8 mouse cellular contexts compared by ENCODE assay signal in genomic region chr16:97610939-97611338, GRCm38 (mm10). TPM values are rescaled to one million over a fixed set of nuclear protein-coding genes. Genes with fewer than 3 reads are reported as not detected.
DNase-seq lines count a peak whose midpoint lies in the region; ATAC-seq and TF ChIP-seq lines count a peak whose summit lies in the region.

Gene Tmprss2, minus strand, starts transcription at chr16:97611195.

- intact Hi-C loops in gastrocnemius, adult 2 months (cut with DNase I), result no loop called here
- intact Hi-C loops in gastrocnemius, postnatal 14 days (cut with DNase I; ENCODE audit: low total_unique reads), result no loop called here

- H3K9me3 ChIP-seq in forebrain, embryonic 16.5 days (ENCODE audit: control insufficient read depth, low read length), result no peaks in the 10 kb centered on the region
- H3K9me3 ChIP-seq in kidney, embryonic 15.5 days (replicated peaks), result no peaks in the 10 kb centered on the region
- H3K9me3 ChIP-seq in lung, embryonic 16.5 days (ENCODE audit: control insufficient read depth, low read length), result no peaks in the 10 kb centered on the region
- no peaks in the 10 kb centered on the region for H3K9me3 ChIP-seq in stomach, embryonic 15.5 days

- DNase-seq in gastrocnemius, adult 2 months, result peak; percentile 25
- DNase-seq in gastrocnemius, postnatal 14 days, result no peak
- DNase-seq in B cell, adult 2 months, result no peak

- H3K4me2 ChIP-seq in forebrain, embryonic 16.5 days (ENCODE audit: low read length), result peak within 1 kb of the TSS; percentile 59
- peak within 1 kb of the TSS; percentile 79 for H3K4me2 ChIP-seq in kidney, embryonic 15.5 days
- peak within 1 kb of the TSS; percentile 58 for H3K4me2 ChIP-seq in lung, embryonic 16.5 days (ENCODE audit: low read depth, low read length)
- peak within 1 kb of the TSS; percentile 70 for H3K4me2 ChIP-seq in stomach, embryonic 15.5 days

- under 1% methylated on average over 30 of the region's 30 CpGs for WGBS in forebrain, embryonic 16.5 days
- under 1% methylated on average over 30 of the region's 30 CpGs for WGBS in kidney, embryonic 15.5 days
- WGBS in lung, embryonic 16.5 days, result under 1% methylated on average over 30 of the region's 30 CpGs
- WGBS in stomach, embryonic 15.5 days, result under 1% methylated on average over 30 of the region's 30 CpGs

- H3K4me3 ChIP-seq in gastrocnemius, adult 2 months, result peak within 1 kb of the TSS; percentile 48
- H3K4me3 ChIP-seq in forebrain, embryonic 16.5 days (replicated peaks; ENCODE audit: low read length), result peak within 1 kb of the TSS; percentile 36
- peak within 1 kb of the TSS; percentile 51 for H3K4me3 ChIP-seq in kidney, embryonic 15.5 days (replicated peaks)
- H3K4me3 ChIP-seq in lung, embryonic 16.5 days (ENCODE audit: low read length), result peak within 1 kb of the TSS; percentile 52
- peak within 1 kb of the TSS; percentile 49 for H3K4me3 ChIP-seq in stomach, embryonic 15.5 days (replicated peaks)

- H3K4me1 ChIP-seq in forebrain, embryonic 16.5 days (replicated peaks; ENCODE audit: control insufficient read depth, insufficient read depth, low read length), result peaks cover 11% of the 10 kb centered on the region
- peaks cover 21% of the 10 kb centered on the region for H3K4me1 ChIP-seq in kidney, embryonic 15.5 days
- 0 out of 2 replicates have a peak, but pooled peaks cover 3% of the 10 kb centered on the region for H3K4me1 ChIP-seq in lung, embryonic 16.5 days (replicated peaks; ENCODE audit: control insufficient read depth, insufficient read depth, low read length)
- H3K4me1 ChIP-seq in stomach, embryonic 15.5 days, result 0 out of 2 replicates have a peak, but pooled peaks cover 7% of the 10 kb centered on the region

- H3K27ac ChIP-seq in gastrocnemius, adult 2 months, result no peak within 1 kb of the TSS
- no peak within 1 kb of the TSS for H3K27ac ChIP-seq in forebrain, embryonic 16.5 days (ENCODE audit: low read length)
- H3K27ac ChIP-seq in kidney, embryonic 15.5 days, result peak within 1 kb of the TSS; percentile 71
- peak within 1 kb of the TSS; percentile 31; the same call in 1 of the 2 replicates for H3K27ac ChIP-seq in lung, embryonic 16.5 days (ENCODE audit: low read length)
- peak within 1 kb of the TSS; percentile 57; the same call in 1 of the 2 replicates for H3K27ac ChIP-seq in stomach, embryonic 15.5 days

- H3K27me3 ChIP-seq in forebrain, embryonic 16.5 days (replicated peaks; ENCODE audit: control insufficient read depth, insufficient read depth, low read length), result peaks cover 34% of the 10 kb centered on the region
- peaks cover 43% of the 10 kb centered on the region for H3K27me3 ChIP-seq in kidney, embryonic 15.5 days
- H3K27me3 ChIP-seq in lung, embryonic 16.5 days (ENCODE audit: control insufficient read depth, insufficient read depth, low read depth, low read length), result peaks cover 25% of the 10 kb centered on the region
- H3K27me3 ChIP-seq in stomach, embryonic 15.5 days (replicated peaks), result peaks cover 22% of the 10 kb centered on the region

- H3K36me3 ChIP-seq in forebrain, embryonic 16.5 days (ENCODE audit: control insufficient read depth, insufficient read depth), result no peaks in the 10 kb centered on the region
- H3K36me3 ChIP-seq in kidney, embryonic 15.5 days, result no peaks in the 10 kb centered on the region
- no peaks in the 10 kb centered on the region for H3K36me3 ChIP-seq in lung, embryonic 16.5 days (ENCODE audit: control insufficient read depth, insufficient read depth, low read length)
- no peaks in the 10 kb centered on the region for H3K36me3 ChIP-seq in stomach, embryonic 15.5 days

- no peak for TF ChIP-seq CTCF in gastrocnemius, adult 2 months (IDR thresholded peaks at IDR 0.05)

- no peak for ATAC-seq in forebrain, embryonic 16.5 days
- peak; percentile 74 for ATAC-seq in kidney, embryonic 15.5 days (replicated peaks; ENCODE audit: low FRiP score)
- ATAC-seq in lung, embryonic 16.5 days (ENCODE audit: low read depth), result peak; percentile 85
- peak; percentile 85 for ATAC-seq in stomach, embryonic 15.5 days (ENCODE audit: insufficient read depth, low FRiP score, low read depth)
- ATAC-seq in megakaryocyte-erythroid progenitor cell, adult 5-6 weeks (replicated peaks; ENCODE audit: low FRiP score, low TSS enrichment, poor library complexity, severe bottlenecking), result no peak

- 0 out of 2 replicates have a peak within 1 kb of the TSS, but pooled peaks have one; percentile 8 for H3K9ac ChIP-seq in forebrain, embryonic 16.5 days (replicated peaks; ENCODE audit: low read depth, low read length)
- peak within 1 kb of the TSS; percentile 48 for H3K9ac ChIP-seq in kidney, embryonic 15.5 days
- peak within 1 kb of the TSS; percentile 61 for H3K9ac ChIP-seq in lung, embryonic 16.5 days (ENCODE audit: low read length)
- H3K9ac ChIP-seq in stomach, embryonic 15.5 days, result peak within 1 kb of the TSS; percentile 20; the same call in 1 of the 2 replicates

RNA-seq across cellular contexts. Expression of gene Tmprss2, which starts in this region (rescaled TPM):
- under 1 TPM in 1 of 2 experiments, not detected in 1; 0.14 TPM for total RNA-seq in gastrocnemius, adult 2 months (2021)
- total RNA-seq in gastrocnemius, postnatal 14 days (2021), result not detected
- 0.22 and 0.63 TPM in 2 replicates for polyA plus RNA-seq in forebrain, embryonic 16.5 days (2015; fragmentation: Nextera tagmentation; extraction: Ambion mirVana)
- 31.9 and 32.5 TPM in 2 replicates for polyA plus RNA-seq in kidney, embryonic 15.5 days (2015; fragmentation: Nextera tagmentation; extraction: Ambion mirVana)
- polyA plus RNA-seq in lung, embryonic 16.5 days (2015; fragmentation: Nextera tagmentation; extraction: Ambion mirVana), result 12.0 and 15.4 TPM in 2 replicates
- polyA plus RNA-seq in stomach, embryonic 15.5 days (2015; fragmentation: Nextera tagmentation; extraction: Ambion mirVana), result 34.4 and 37.6 TPM in 2 replicates
- not detected in 2 replicates for total RNA-seq in megakaryocyte-erythroid progenitor cell, adult 5-6 weeks (2014; fragmentation: Nextera tagmentation)
- total RNA-seq in megakaryocyte-erythroid progenitor cell, adult 5-6 weeks (2017), result not detected in 2 replicates

Comparison
In these comparisons a context has a peak if more than half of its experiments do, and no peak if none do; other contexts are left out.
1. Peak in DNase-seq and H3K4me3 ChIP-seq in gastrocnemius, adult 2 months; RNA of the gene not detected or under 1 TPM.
2. H3K27ac ChIP-seq: peak in kidney, embryonic 15.5 days (single experiment), lung, embryonic 16.5 days (single experiment) and stomach, embryonic 15.5 days (single experiment); none in gastrocnemius, adult 2 months (single experiment) and forebrain, embryonic 16.5 days (single experiment).
3. ATAC-seq: peak in kidney, embryonic 15.5 days (single experiment), lung, embryonic 16.5 days (single experiment) and stomach, embryonic 15.5 days (single experiment); none in forebrain, embryonic 16.5 days (single experiment) and megakaryocyte-erythroid progenitor cell, adult 5-6 weeks (single experiment).
4. H3K9ac ChIP-seq: peak in every context shown above with its lines; median percentile 61 in lung, embryonic 16.5 days; 48 in kidney, embryonic 15.5 days; 20 in stomach, embryonic 15.5 days; 8 in forebrain, embryonic 16.5 days.
5. Peak in every context shown above with its lines, with median percentiles within 50 percentile points of each other: H3K4me3 ChIP-seq and H3K4me2 ChIP-seq.